Mouse (Mus musculus) neural tube, embryonic 15.5 days (tissue): ENCODE results near the gene Tial1. TPM values are rescaled to one million over a fixed set of nuclear protein-coding genes. Genes with fewer than 3 reads are reported as not detected.

Experiments used
- ATAC-seq: fragments of 200-750 bp; cut with Nextera tagmentation; 2 replicates; pipeline ENCODE4 v1.8.0; 2017; ENCODE audit warnings: mild to moderate bottlenecking, moderate TSS enrichment, moderate library complexity; ENCODE audit not compliant: low FRiP score
- H3K27ac ChIP-seq: fragments of 300-500 bp; sonication (generic); replicated peaks from 2 replicates; pipeline ENCODE4 v1.5.1; 2015; ENCODE audit warnings: mild to moderate bottlenecking, inconsistent platforms
- H3K27me3 ChIP-seq: fragments of 300-500 bp; sonication (generic); replicated peaks from 2 replicates; pipeline ENCODE4 v1.6.1; 2015; ENCODE audit warnings: inconsistent platforms
- H3K36me3 ChIP-seq: fragments of 300-500 bp; sonication (generic); 2 replicates; pipeline ENCODE4 v1.6.1; 2015; ENCODE audit warnings: inconsistent platforms
- H3K4me1 ChIP-seq: fragments of 300-500 bp; sonication (generic); 2 replicates; pipeline ENCODE4 v1.6.1; 2015; ENCODE audit warnings: inconsistent platforms
- H3K4me2 ChIP-seq: fragments of 300-500 bp; sonication (generic); 2 replicates; pipeline ENCODE4 v1.6.1; 2015; ENCODE audit warnings: inconsistent platforms, mild to moderate bottlenecking, moderate library complexity
- H3K4me3 ChIP-seq: fragments of 300-500 bp; sonication (generic); replicated peaks from 2 replicates; pipeline ENCODE4 v1.5.1; 2015; ENCODE audit warnings: mild to moderate bottlenecking, inconsistent platforms
- H3K9ac ChIP-seq: fragments of 300-500 bp; sonication (generic); replicated peaks from 2 replicates; pipeline ENCODE4 v1.6.1; 2015; ENCODE audit warnings: mild to moderate bottlenecking, inconsistent platforms
- H3K9me3 ChIP-seq: fragments of 300-500 bp; sonication (generic); replicated peaks from 2 replicates; pipeline ENCODE4 v1.6.1; 2016; ENCODE audit warnings: inconsistent platforms
- WGBS: fragments of 180-500 bp; shearing (Covaris S2); methylation state at CpG from one replicate; pipeline ENCODE4 v1.1.7; 2015; ENCODE audit warnings: mixed read lengths; 5-methylcytosine and 5-hydroxymethylcytosine counted together
- polyA plus RNA-seq: library from polyadenylated mRNA; unstranded; fragments of >200 nt; fragmentation: Nextera tagmentation; extraction: Ambion mirVana; gene quantifications from 2 replicates; pipeline ENCODE4 v1.2.1, GENCODE M21; 2015

The Tial1 gene
- polyA plus RNA-seq, 1 experiment from 2014 or later, result 26.9 TPM

GRCm38 (mm10) chr7:128414433-128414832 lies 47.1 kb downstream of the Tial1 start:
- H3K4me3 ChIP-seq, result no peak overlapping the region
- H3K36me3 ChIP-seq, result no peaks in the 10 kb centered on the region
- no peak overlapping the region for H3K4me2 ChIP-seq
- ATAC-seq, result no peak
- H3K9me3 ChIP-seq, result no peaks in the 10 kb centered on the region
- H3K27me3 ChIP-seq, result peaks cover 25% of the 10 kb centered on the region
- WGBS, result 24% methylated on average over 8 of the region's 8 CpGs
- no peak overlapping the region for H3K27ac ChIP-seq
- H3K4me1 ChIP-seq, result peaks cover 25% of the 10 kb centered on the region
- H3K9ac ChIP-seq, result no peak overlapping the region

GRCm38 (mm10) chr7:128412071-128412833 lies 49.3 kb downstream of the Tial1 start:
- Histone ChIP-seq H3K27me3 (peaks cover 21% of the 10 kb centered on the region), H3K4me2 (no peak overlapping the region), H3K4me1 (peaks cover 8% of the 10 kb centered on the region), H3K4me3 (no peak overlapping the region), H3K36me3 (no peaks in the 10 kb centered on the region), H3K9me3 (no peaks in the 10 kb centered on the region), H3K9ac (no peak overlapping the region), H3K27ac (no peak overlapping the region)
- ATAC-seq, result no peak
- WGBS, result 72% methylated on average over 10 of the region's 10 CpGs

- H3K4me2 ChIP-seq, result no peak overlapping the region
- 63% methylated on average over 11 of the region's 11 CpGs for WGBS
- no peak for ATAC-seq
- no peaks in the 10 kb centered on the region for H3K9me3 ChIP-seq
- no peak overlapping the region for H3K9ac ChIP-seq
- H3K4me3 ChIP-seq, result no peak overlapping the region
- H3K4me1 ChIP-seq, result no peaks in the 10 kb centered on the region
- H3K27ac ChIP-seq, result no peak overlapping the region
- no peaks in the 10 kb centered on the region for H3K36me3 ChIP-seq
- peaks cover 9% of the 10 kb centered on the region for H3K27me3 ChIP-seq
Observed at GRCm38 (mm10) chr7:128410708-128411413, 50.7 kb downstream of the Tial1 start.

- 92% methylated on average over 5 of the region's 5 CpGs for WGBS
- Histone ChIP-seq H3K9me3 (no peaks in the 10 kb centered on the region), H3K9ac (no peak overlapping the region), H3K36me3 (no peaks in the 10 kb centered on the region), H3K4me3 (no peak overlapping the region), H3K4me1 (no peaks in the 10 kb centered on the region), H3K27ac (no peak overlapping the region), H3K27me3 (no peaks in the 10 kb centered on the region), H3K4me2 (no peak overlapping the region)
- ATAC-seq, result no peak
Observed at GRCm38 (mm10) chr7:128408265-128408664, 53.3 kb downstream of the Tial1 start.

GRCm38 (mm10) chr7:128403988-128404387 lies 57.5 kb downstream of the Tial1 start:
- Histone ChIP-seq H3K4me2 (no peak overlapping the region), H3K9ac (no peak overlapping the region), H3K4me1 (no peaks in the 10 kb centered on the region), H3K27me3 (no peaks in the 10 kb centered on the region), H3K9me3 (no peaks in the 10 kb centered on the region), H3K36me3 (0 out of 2 replicates have a peak, but pooled peaks cover 4% of the 10 kb centered on the region), H3K4me3 (no peak overlapping the region), H3K27ac (no peak overlapping the region)
- WGBS, result 93% methylated on average over 6 of the region's 6 CpGs
- ATAC-seq, result no peak

- no peaks in the 10 kb centered on the region for H3K4me1 ChIP-seq
- no peaks in the 10 kb centered on the region for H3K9me3 ChIP-seq
- no peak overlapping the region for H3K4me3 ChIP-seq
- H3K9ac ChIP-seq, result no peak overlapping the region
- no peak for ATAC-seq
- no peak overlapping the region for H3K4me2 ChIP-seq
- WGBS, result 90% methylated on average over 6 of the region's 6 CpGs
- H3K27ac ChIP-seq, result no peak overlapping the region
- H3K36me3 ChIP-seq, result 0 out of 2 replicates have a peak, but pooled peaks cover 4% of the 10 kb centered on the region
- H3K27me3 ChIP-seq, result no peaks in the 10 kb centered on the region
Observed at GRCm38 (mm10) chr7:128403586-128403985, 57.9 kb downstream of the Tial1 start.

- Histone ChIP-seq H3K4me1 (no peaks in the 10 kb centered on the region), H3K4me2 (no peak overlapping the region), H3K27me3 (no peaks in the 10 kb centered on the region), H3K9ac (no peak overlapping the region), H3K36me3 (0 out of 2 replicates have a peak, but pooled peaks cover 4% of the 10 kb centered on the region), H3K27ac (no peak overlapping the region), H3K4me3 (no peak overlapping the region), H3K9me3 (no peaks in the 10 kb centered on the region)
- no peak for ATAC-seq
- 80% methylated on average over 10 of the region's 10 CpGs for WGBS
Observed at GRCm38 (mm10) chr7:128403128-128403527, 58.4 kb downstream of the Tial1 start.

GRCm38 (mm10) chr7:128402577-128402976 lies 58.9 kb downstream of the Tial1 start:
- Histone ChIP-seq H3K27ac (no peak overlapping the region), H3K4me3 (no peak overlapping the region), H3K9ac (no peak overlapping the region), H3K27me3 (no peaks in the 10 kb centered on the region), H3K36me3 (0 out of 2 replicates have a peak, but pooled peaks cover 4% of the 10 kb centered on the region), H3K9me3 (no peaks in the 10 kb centered on the region), H3K4me1 (no peaks in the 10 kb centered on the region), H3K4me2 (no peak overlapping the region)
- ATAC-seq, result no peak
- WGBS, result 90% methylated on average over 8 of the region's 8 CpGs

- Histone ChIP-seq H3K9ac (no peak overlapping the region), H3K9me3 (no peaks in the 10 kb centered on the region), H3K4me3 (no peak overlapping the region), H3K4me2 (no peak overlapping the region), H3K27ac (no peak overlapping the region), H3K36me3 (0 out of 2 replicates have a peak, but pooled peaks cover 4% of the 10 kb centered on the region), H3K27me3 (no peaks in the 10 kb centered on the region), H3K4me1 (no peaks in the 10 kb centered on the region)
- ATAC-seq, result no peak
- 75% methylated on average over 4 of the region's 4 CpGs for WGBS
Observed at GRCm38 (mm10) chr7:128398664-128399063, 62.9 kb downstream of the Tial1 start.

- WGBS, result 76% methylated on average over 2 of the region's 2 CpGs
- no peak overlapping the region for H3K9ac ChIP-seq
- no peaks in the 10 kb centered on the region for H3K27me3 ChIP-seq
- no peaks in the 10 kb centered on the region for H3K4me1 ChIP-seq
- no peak overlapping the region for H3K4me3 ChIP-seq
- H3K27ac ChIP-seq, result no peak overlapping the region
- no peaks in the 10 kb centered on the region for H3K9me3 ChIP-seq
- ATAC-seq, result no peak
- H3K4me2 ChIP-seq, result no peak overlapping the region
- 0 out of 2 replicates have a peak, but pooled peaks cover 4% of the 10 kb centered on the region for H3K36me3 ChIP-seq
Observed at GRCm38 (mm10) chr7:128397066-128397465, 64.5 kb downstream of the Tial1 start.

- no peak overlapping the region for H3K9ac ChIP-seq
- H3K4me1 ChIP-seq, result peaks cover 5% of the 10 kb centered on the region
- no peak overlapping the region for H3K4me3 ChIP-seq
- no peak overlapping the region for H3K27ac ChIP-seq
- no peak for ATAC-seq
- no peaks in the 10 kb centered on the region for H3K9me3 ChIP-seq
- no peaks in the 10 kb centered on the region for H3K27me3 ChIP-seq
- WGBS, result 48% methylated on average over 4 of the region's 4 CpGs
- no peak overlapping the region for H3K4me2 ChIP-seq
- H3K36me3 ChIP-seq, result no peaks in the 10 kb centered on the region
Observed at GRCm38 (mm10) chr7:128393756-128394155, 67.8 kb downstream of the Tial1 start.

- WGBS, result 53% methylated on average over 5 of the region's 5 CpGs
- H3K27ac ChIP-seq, result no peak overlapping the region
- peaks cover 7% of the 10 kb centered on the region for H3K4me1 ChIP-seq
- no peak overlapping the region for H3K4me3 ChIP-seq
- H3K9me3 ChIP-seq, result no peaks in the 10 kb centered on the region
- no peak for ATAC-seq
- no peak overlapping the region for H3K9ac ChIP-seq
- no peak overlapping the region for H3K4me2 ChIP-seq
- H3K36me3 ChIP-seq, result no peaks in the 10 kb centered on the region
- H3K27me3 ChIP-seq, result no peaks in the 10 kb centered on the region
Observed at GRCm38 (mm10) chr7:128392972-128393314, 68.6 kb downstream of the Tial1 start.
